Mouse (Mus musculus) layer of hippocampus, adult 9-11 months (tissue): ENCODE measurements around the gene Hist2h2be.

Experiments used
- DNase-seq: peaks from one replicate; pipeline ENCODE4 v3.0.0; 2022

The Hist2h2be gene

GRCm38 (mm10) chr3:96262979-96263550 is 42.1 kb downstream of the Hist2h2be start, which contains the start of gene Hist2h4:
TSS of gene Hist2h4 (minus strand) at chr3:96263311.
- peak; percentile 97 for DNase-seq

- DNase-seq: peak; percentile 47
Measured at GRCm38 (mm10) chr3:96263558-96264403, 42.9 kb downstream of the Hist2h2be start.

GRCm38 (mm10) chr3:96264404-96264949 is 43.6 kb downstream of the Hist2h2be start:
- no peak for DNase-seq

GRCm38 (mm10) chr3:96266132-96266710 is 45.3 kb downstream of the Hist2h2be start:
- no peak for DNase-seq

- no peak for DNase-seq
Measured at GRCm38 (mm10) chr3:96267541-96267940, 46.6 kb downstream of the Hist2h2be start.

- DNase-seq: peak; percentile 87
Measured at GRCm38 (mm10) chr3:96268051-96268775, 47.3 kb downstream of the Hist2h2be start, which contains the start of gene Hist2h3b. TSS of gene Hist2h3b (plus strand) at chr3:96268654.

GRCm38 (mm10) chr3:96268776-96269378 is 48.0 kb downstream of the Hist2h2be start:
- peak; percentile 43 for DNase-seq

GRCm38 (mm10) chr3:96269511-96270474 is 48.9 kb downstream of the Hist2h2be start, which contains the start of gene Hist2h2bb:
TSS of gene Hist2h2bb (plus strand) at chr3:96269752.
- DNase-seq: peak; percentile 98
